Mouse (Mus musculus): ENCODE measurements at regions not wholly inside any gene's neighbourhood (a gene's known extent, or its start where the extent isn't known, plus 50 kb on each side); places are given as distances from the start of the nearest gene placed in this dataset.

DNA sequence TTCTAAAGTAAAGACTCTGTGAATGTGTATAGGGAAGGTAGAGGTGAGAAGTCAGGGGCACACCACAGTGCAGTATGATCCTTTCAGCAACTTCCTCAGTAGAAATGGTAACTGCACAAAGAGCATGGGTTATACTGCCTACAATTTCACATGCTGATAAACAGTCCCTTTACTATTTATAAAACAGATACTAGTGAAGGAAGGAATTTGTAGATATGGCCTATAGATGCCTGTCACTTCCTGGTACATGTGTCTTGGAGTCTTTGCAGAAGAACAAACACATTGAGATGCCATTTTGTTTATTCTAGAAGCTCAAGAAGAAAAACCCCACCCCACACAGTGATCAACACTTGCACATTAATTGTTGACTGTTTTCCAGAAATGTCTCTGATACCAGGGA is 377.2 kb upstream of the Mgat4c start (continued):
- TF ChIP-seq CTCF (IDR thresholded peaks at IDR 0.05 in 2 of 3, conservative IDR thresholded peaks at IDR 0.05 in 1 of 3; ENCODE audit: control insufficient read depth in 1 of 3, insufficient read depth in 1 of 3, low read depth in 2 of 3, low read length in 3 of 3, poor library complexity in 1 of 3, severe bottlenecking in 1 of 3), result no peak

- H3K4me3 ChIP-seq (ENCODE audit: control insufficient read depth in 1 of 2, insufficient read depth in 1 of 2, low read depth in 2 of 2, low read length in 2 of 2), result no peak overlapping the region
- no peak overlapping the region for H3K27ac ChIP-seq (ENCODE audit: control insufficient read depth, low read depth, low read length)
- peaks cover 0 to 4% of the 10 kb centered on the region in 2 experiments; a peak in 2 of 4 replicates for H3K36me3 ChIP-seq (ENCODE audit: control insufficient read depth in 1 of 2, insufficient read depth in 2 of 2, low read length in 2 of 2)
- no peaks in the 10 kb centered on the region for H3K79me2 ChIP-seq (ENCODE audit: control insufficient read depth, insufficient read depth, low read length, poor library complexity)
- H3K27me3 ChIP-seq (ENCODE audit: control insufficient read depth in 1 of 2, insufficient read depth in 2 of 2, low read length in 2 of 2), result no peaks in the 10 kb centered on the region
- H3K4me1 ChIP-seq (ENCODE audit: control insufficient read depth in 1 of 2, insufficient read depth in 2 of 2, low read length in 2 of 2), result peaks cover 3 to 4% of the 10 kb centered on the region in 2 experiments; a peak in 3 of 4 replicates
- H3K9ac ChIP-seq (ENCODE audit: control insufficient read depth, low read depth, low read length, poor library complexity, severe bottlenecking), result no peak overlapping the region
- no peaks in the 10 kb centered on the region for H3K9me3 ChIP-seq (replicated peaks; ENCODE audit: insufficient read depth, low read length)
- DNase-seq (ENCODE audit: low read depth, low spot score), result no peak
- no peak for TF ChIP-seq ZC3H11A (IDR thresholded peaks at IDR 0.05; ENCODE audit: low read depth, low read length)
- TF ChIP-seq SMC3 (IDR thresholded peaks at IDR 0.05; ENCODE audit: low read depth, low read length), result no peak
- TF ChIP-seq POLR2AphosphoS2 (IDR thresholded peaks at IDR 0.05; ENCODE audit: low read length), result no peak
- no peak for TF ChIP-seq MEF2A (IDR thresholded peaks at IDR 0.05; ENCODE audit: extremely low read depth, insufficient replicate concordance, low read depth, low read length, poor library complexity, severe bottlenecking)
- TF ChIP-seq ZKSCAN1 (IDR thresholded peaks at IDR 0.05; ENCODE audit: low read depth, low read length), result no peak
- no peak for TF ChIP-seq RAD21 (IDR thresholded peaks at IDR 0.05; ENCODE audit: low read depth, low read length)
- no peak for TF ChIP-seq HCFC1 (IDR thresholded peaks at IDR 0.05; ENCODE audit: low read depth, low read length)
- no peak for TF ChIP-seq MAX (IDR thresholded peaks at IDR 0.05; ENCODE audit: low read length)
- no peak for TF ChIP-seq NRF1 (IDR thresholded peaks at IDR 0.05; ENCODE audit: insufficient read depth, low read depth, low read length, poor library complexity, severe bottlenecking)
- TF ChIP-seq GATA1 (IDR thresholded peaks at IDR 0.05; ENCODE audit: low read depth, low read length), result no peak
- no peak for TF ChIP-seq JUND (IDR thresholded peaks at IDR 0.05; ENCODE audit: low read depth, low read length)
- TF ChIP-seq MXI1 (IDR thresholded peaks at IDR 0.05; ENCODE audit: low read depth, low read length), result no peak
- TF ChIP-seq TBP (IDR thresholded peaks at IDR 0.05; ENCODE audit: low read depth, low read length), result no peak
- TF ChIP-seq BHLHE40 (IDR thresholded peaks at IDR 0.05; ENCODE audit: borderline replicate concordance, low read depth, low read length), result no peak
- TF ChIP-seq USF1 (IDR thresholded peaks at IDR 0.05; ENCODE audit: low read depth, low read length), result no peak
- TF ChIP-seq NELFE (IDR thresholded peaks at IDR 0.05; ENCODE audit: low read depth, low read length), result no peak
- no peak for TF ChIP-seq POLR2AphosphoS5 (IDR thresholded peaks at IDR 0.05; ENCODE audit: borderline replicate concordance, low read depth, low read length)
- no peak for TF ChIP-seq RCOR1 (IDR thresholded peaks at IDR 0.05; ENCODE audit: low read depth, low read length)
Observed at GRCm38 (mm10) chr10:101316659-101317338, 364.5 kb upstream of the Mgat4c start.

All from MEL (cell line).